Mouse (Mus musculus): ENCODE data around the gene Raver2. TPM values are rescaled to one million over a fixed set of nuclear protein-coding genes. Genes with fewer than 3 reads are reported as not detected.
A peak's percentile ranks its signal among the peaks of the same experiment; 100 is the strongest.

Gene Raver2
- polyA plus RNA-seq (2014; fragmentation: Nextera tagmentation; extraction: Ambion mirVana), result 12.4 and 13.5 TPM in 2 replicates

DNA sequence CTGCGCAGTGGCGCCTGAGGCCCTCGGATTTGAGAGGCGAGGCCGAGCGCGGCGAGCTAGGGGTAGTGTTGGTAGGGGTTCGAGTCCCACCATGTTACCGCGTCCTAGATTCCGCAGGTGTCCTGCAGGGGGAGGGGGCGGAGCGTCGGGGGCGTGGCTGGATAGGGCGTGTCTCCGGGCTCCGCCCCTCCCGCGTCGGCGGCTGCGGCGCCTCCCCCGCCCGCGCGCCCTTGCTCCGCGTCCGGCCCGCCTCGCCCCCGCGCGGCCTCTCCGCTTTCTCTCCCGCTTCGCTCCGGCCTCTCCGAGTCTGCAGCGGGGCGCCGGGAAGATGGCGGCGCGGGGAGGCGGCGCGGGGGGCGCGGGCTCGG lies at the start of gene Raver2:
Gene Raver2 (plus strand): TSS at position 198 of the 368 bp plus-strand sequence.
- H3K27ac ChIP-seq (ENCODE audit: low read depth, low read length), result no peak within 1 kb of the TSS
- peak within 1 kb of the TSS; percentile 80 for H3K4me3 ChIP-seq (ENCODE audit: low read depth, low read length)
- whole genome bisulfite sequencing, result under 1% methylated on average over 27 of the region's 54 CpGs
- no peaks in the 10 kb centered on the region; the same call in 1 of the 2 replicates for H3K27me3 ChIP-seq (ENCODE audit: control insufficient read depth, insufficient read depth, low read length)
- no peaks in the 10 kb centered on the region for H3K36me3 ChIP-seq (ENCODE audit: control insufficient read depth, insufficient read depth, low read length)
- peaks cover 5% of the 10 kb centered on the region for H3K4me1 ChIP-seq (ENCODE audit: control insufficient read depth, insufficient read depth, low read length)
- peak within 1 kb of the TSS; percentile 88 for H3K4me2 ChIP-seq
- peak within 1 kb of the TSS; percentile 83 for H3K9ac ChIP-seq (ENCODE audit: low read length)
- no peaks in the 10 kb centered on the region for H3K9me3 ChIP-seq (ENCODE audit: control insufficient read depth, low read length)
- DNase-seq (ENCODE audit: low spot score, missing footprints) (no peak), ATAC-seq (ENCODE audit: low FRiP score) (peak; percentile 88)

- DNase-seq (ENCODE audit: low spot score, missing footprints) (peak; percentile 39), ATAC-seq (ENCODE audit: low FRiP score) (no peak)
- no peak within 1 kb of the TSS for H3K27ac ChIP-seq (ENCODE audit: low read depth, low read length)
These were observed 48.2 kb upstream of the Raver2 start, which contains the start of gene Gm10577 for GRCm38 (mm10) chr4:101020596-101020995. Gene Gm10577, minus strand, starts transcription at chr4:101020696.

GRCm38 (mm10) chr4:101026566-101026965 lies 42.2 kb upstream of the Raver2 start:
- Histone ChIP-seq H3K9me3 (ENCODE audit: control insufficient read depth, low read length) (peaks cover 5% of the 10 kb centered on the region; the same call in 1 of the 2 replicates), H3K27me3 (ENCODE audit: control insufficient read depth, insufficient read depth, low read length) (no peaks in the 10 kb centered on the region), H3K27ac (ENCODE audit: low read depth, low read length) (no peak overlapping the region), H3K4me3 (ENCODE audit: low read depth, low read length) (no peak overlapping the region), H3K4me1 (ENCODE audit: control insufficient read depth, insufficient read depth, low read length) (peaks cover 2% of the 10 kb centered on the region; the same call in 1 of the 2 replicates), H3K36me3 (ENCODE audit: control insufficient read depth, insufficient read depth, low read length) (no peaks in the 10 kb centered on the region), H3K4me2 (no peak overlapping the region), H3K9ac (ENCODE audit: low read length) (no peak overlapping the region)
- DNase-seq (ENCODE audit: low spot score, missing footprints), result no peak
- WGBS, result 71% methylated on average over 5 of the region's 5 CpGs
- 0 out of 2 replicates have a peak, but pooled peaks have one; percentile 9 for ATAC-seq (ENCODE audit: low FRiP score)

More at GRCm38 (mm10) chr4:101020596-101020995, 48.2 kb upstream of the Raver2 start, which contains the start of gene Gm10577:
- Histone ChIP-seq H3K27me3 (ENCODE audit: control insufficient read depth, insufficient read depth, low read length) (no peaks in the 10 kb centered on the region), H3K9me3 (ENCODE audit: control insufficient read depth, low read length) (peaks cover 5% of the 10 kb centered on the region; the same call in 1 of the 2 replicates), H3K4me3 (ENCODE audit: low read depth, low read length) (no peak within 1 kb of the TSS), H3K9ac (ENCODE audit: low read length) (no peak within 1 kb of the TSS), H3K36me3 (ENCODE audit: control insufficient read depth, insufficient read depth, low read length) (no peaks in the 10 kb centered on the region), H3K4me1 (ENCODE audit: control insufficient read depth, insufficient read depth, low read length) (no peaks in the 10 kb centered on the region), H3K4me2 (no peak within 1 kb of the TSS)
- WGBS, result 85% methylated on average over 4 of the region's 4 CpGs

GRCm38 (mm10) chr4:101026995-101027394 lies 41.8 kb upstream of the Raver2 start:
- ATAC-seq (ENCODE audit: low FRiP score), result 0 out of 2 replicates have a peak, but pooled peaks have one; percentile 30
- 73% methylated on average over 2 of the region's 2 CpGs for WGBS
- no peak overlapping the region for H3K9ac ChIP-seq (ENCODE audit: low read length)
- H3K4me1 ChIP-seq (ENCODE audit: control insufficient read depth, insufficient read depth, low read length), result peaks cover 2% of the 10 kb centered on the region; the same call in 1 of the 2 replicates
- H3K4me3 ChIP-seq (ENCODE audit: low read depth, low read length), result no peak overlapping the region
- H3K27ac ChIP-seq (ENCODE audit: low read depth, low read length), result no peak overlapping the region
- H3K9me3 ChIP-seq (ENCODE audit: control insufficient read depth, low read length), result peaks cover 5% of the 10 kb centered on the region; the same call in 1 of the 2 replicates
- H3K27me3 ChIP-seq (ENCODE audit: control insufficient read depth, insufficient read depth, low read length), result no peaks in the 10 kb centered on the region
- no peak overlapping the region for H3K4me2 ChIP-seq
- no peaks in the 10 kb centered on the region for H3K36me3 ChIP-seq (ENCODE audit: control insufficient read depth, insufficient read depth, low read length)
- DNase-seq (ENCODE audit: low spot score, missing footprints), result no peak

DNA sequence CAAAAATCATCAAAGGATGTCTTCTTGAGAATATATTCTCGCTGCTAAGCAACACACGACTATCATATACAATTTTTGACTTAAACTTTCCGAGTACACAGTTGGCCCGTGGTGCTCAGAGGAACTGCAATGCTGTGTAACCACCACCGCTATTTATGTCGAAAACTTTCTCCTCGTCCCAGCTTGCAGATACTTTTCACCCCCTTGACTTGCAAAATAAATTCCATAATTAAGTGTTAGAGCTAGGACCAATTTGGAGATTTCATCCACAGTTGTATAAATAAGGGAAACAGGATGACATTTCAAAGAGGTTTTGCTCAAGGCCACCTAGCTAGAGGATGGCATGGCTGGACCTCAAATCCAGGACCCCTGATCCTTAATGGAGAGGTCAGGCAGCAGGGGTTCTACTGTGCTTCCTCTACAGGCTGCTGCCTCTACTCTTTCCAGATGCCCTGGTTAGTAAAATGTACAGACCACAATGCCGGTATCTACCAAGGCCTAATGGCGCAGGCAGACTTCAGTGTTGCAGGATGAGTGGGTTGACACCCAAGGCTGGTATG lies 40.9 kb upstream of the Raver2 start:
- DNase-seq (ENCODE audit: low spot score, missing footprints) (no peak), ATAC-seq (ENCODE audit: low FRiP score) (no peak)
- Histone ChIP-seq H3K9me3 (ENCODE audit: control insufficient read depth, low read length) (peaks cover 4% of the 10 kb centered on the region; the same call in 1 of the 2 replicates), H3K9ac (ENCODE audit: low read length) (no peak overlapping the region), H3K36me3 (ENCODE audit: control insufficient read depth, insufficient read depth, low read length) (no peaks in the 10 kb centered on the region), H3K27me3 (ENCODE audit: control insufficient read depth, insufficient read depth, low read length) (no peaks in the 10 kb centered on the region), H3K4me1 (ENCODE audit: control insufficient read depth, insufficient read depth, low read length) (peaks cover 2% of the 10 kb centered on the region; the same call in 1 of the 2 replicates), H3K4me2 (no peak overlapping the region), H3K27ac (ENCODE audit: low read depth, low read length) (no peak overlapping the region), H3K4me3 (ENCODE audit: low read depth, low read length) (no peak overlapping the region)
- 92% methylated on average over 9 of the region's 9 CpGs for WGBS

- Histone ChIP-seq H3K4me1 (ENCODE audit: control insufficient read depth, insufficient read depth, low read length) (no peaks in the 10 kb centered on the region), H3K4me3 (ENCODE audit: low read depth, low read length) (no peak overlapping the region), H3K27me3 (ENCODE audit: control insufficient read depth, insufficient read depth, low read length) (no peaks in the 10 kb centered on the region), H3K27ac (ENCODE audit: low read depth, low read length) (no peak overlapping the region), H3K9ac (ENCODE audit: low read length) (no peak overlapping the region), H3K4me2 (no peak overlapping the region), H3K36me3 (ENCODE audit: control insufficient read depth, insufficient read depth, low read length) (no peaks in the 10 kb centered on the region), H3K9me3 (ENCODE audit: control insufficient read depth, low read length) (no peaks in the 10 kb centered on the region)
- DNase-seq (ENCODE audit: low spot score, missing footprints) (no peak), ATAC-seq (ENCODE audit: low FRiP score) (no peak)
- WGBS, result 82% methylated on average over 3 of the region's 3 CpGs
These were observed 35.7 kb upstream of the Raver2 start for GRCm38 (mm10) chr4:101033047-101033446.

DNA sequence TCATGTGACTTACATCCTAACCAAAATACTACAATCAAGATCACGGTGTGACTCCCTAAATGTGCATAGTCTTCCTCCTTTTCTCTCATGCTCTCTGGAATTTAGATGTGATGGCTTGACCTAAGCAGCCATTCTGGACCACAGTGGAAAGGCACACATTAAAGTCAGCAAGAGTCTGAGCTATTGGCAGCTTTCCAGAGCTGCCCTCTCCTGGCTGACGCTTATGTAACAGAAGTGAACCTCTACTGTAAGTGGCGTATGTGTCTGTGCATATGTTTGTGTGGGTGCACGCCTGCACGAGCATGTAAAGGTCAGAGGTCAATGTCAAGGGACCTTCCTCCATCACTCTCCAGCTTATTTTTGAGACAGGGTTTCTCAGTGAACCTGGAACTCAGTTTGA lies 33.7 kb upstream of the Raver2 start:
- WGBS, result 90% methylated on average over 5 of the region's 5 CpGs
- Histone ChIP-seq H3K36me3 (ENCODE audit: control insufficient read depth, insufficient read depth, low read length) (no peaks in the 10 kb centered on the region), H3K9me3 (ENCODE audit: control insufficient read depth, low read length) (no peaks in the 10 kb centered on the region), H3K4me1 (ENCODE audit: control insufficient read depth, insufficient read depth, low read length) (no peaks in the 10 kb centered on the region), H3K9ac (ENCODE audit: low read length) (no peak overlapping the region), H3K4me3 (ENCODE audit: low read depth, low read length) (no peak overlapping the region), H3K27ac (ENCODE audit: low read depth, low read length) (no peak overlapping the region), H3K27me3 (ENCODE audit: control insufficient read depth, insufficient read depth, low read length) (no peaks in the 10 kb centered on the region), H3K4me2 (no peak overlapping the region)
- no peak for ATAC-seq (ENCODE audit: low FRiP score)
- DNase-seq (ENCODE audit: low spot score, missing footprints), result no peak

DNA sequence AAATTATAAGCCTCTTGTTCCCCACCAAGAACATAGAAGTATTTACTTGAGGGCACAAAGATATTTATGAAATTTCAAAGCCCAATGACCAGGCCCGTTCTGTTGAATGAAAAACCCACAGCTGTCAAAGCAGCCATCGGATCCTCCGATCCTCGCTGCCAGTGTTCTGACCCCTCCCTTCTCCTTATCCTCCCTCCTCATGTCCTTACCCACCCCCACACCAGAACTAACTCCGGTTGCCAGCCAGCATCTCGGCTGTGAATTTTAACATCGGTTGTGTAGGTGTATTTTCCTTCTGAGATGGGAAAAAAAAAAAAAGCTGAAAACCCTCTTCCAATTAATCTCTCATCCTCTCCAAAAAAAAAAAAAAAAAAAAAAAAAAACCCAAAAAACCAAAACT lies 31.6 kb upstream of the Raver2 start:
- no peaks in the 10 kb centered on the region for H3K27me3 ChIP-seq (ENCODE audit: control insufficient read depth, insufficient read depth, low read length)
- DNase-seq (ENCODE audit: low spot score, missing footprints) (no peak), ATAC-seq (ENCODE audit: low FRiP score) (no peak)
- H3K4me1 ChIP-seq (ENCODE audit: control insufficient read depth, insufficient read depth, low read length), result no peaks in the 10 kb centered on the region
- H3K4me2 ChIP-seq, result no peak overlapping the region
- no peak overlapping the region for H3K9ac ChIP-seq (ENCODE audit: low read length)
- no peaks in the 10 kb centered on the region for H3K36me3 ChIP-seq (ENCODE audit: control insufficient read depth, insufficient read depth, low read length)
- no peak overlapping the region for H3K27ac ChIP-seq (ENCODE audit: low read depth, low read length)
- no peak overlapping the region for H3K4me3 ChIP-seq (ENCODE audit: low read depth, low read length)
- 62% methylated on average over 7 of the region's 7 CpGs for WGBS
- H3K9me3 ChIP-seq (ENCODE audit: control insufficient read depth, low read length), result no peaks in the 10 kb centered on the region

DNA sequence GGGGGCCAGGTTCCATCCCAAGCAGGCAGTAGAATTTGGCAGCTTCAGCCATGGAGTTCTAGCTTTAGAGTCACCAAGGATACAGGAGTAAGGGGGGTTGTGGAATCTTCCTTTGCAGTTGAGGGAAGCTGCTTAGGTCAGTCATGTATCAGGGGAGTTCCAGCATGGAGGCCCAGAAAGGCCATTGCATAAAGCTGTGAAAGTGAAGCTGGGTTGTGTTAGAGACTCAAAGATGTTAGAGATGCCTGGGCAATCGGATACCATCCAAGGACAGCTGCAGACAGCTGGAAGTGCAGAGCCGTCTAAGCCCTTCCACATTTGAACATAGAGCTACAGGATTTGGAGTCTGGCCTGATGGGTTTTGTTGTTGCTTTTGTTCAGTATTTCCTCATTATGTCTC lies 25.1 kb upstream of the Raver2 start:
- Histone ChIP-seq H3K36me3 (ENCODE audit: control insufficient read depth, insufficient read depth, low read length) (no peaks in the 10 kb centered on the region), H3K4me3 (ENCODE audit: low read depth, low read length) (no peak overlapping the region), H3K4me2 (no peak overlapping the region), H3K9ac (ENCODE audit: low read length) (no peak overlapping the region), H3K4me1 (ENCODE audit: control insufficient read depth, insufficient read depth, low read length) (no peaks in the 10 kb centered on the region), H3K27ac (ENCODE audit: low read depth, low read length) (no peak overlapping the region), H3K27me3 (ENCODE audit: control insufficient read depth, insufficient read depth, low read length) (no peaks in the 10 kb centered on the region), H3K9me3 (ENCODE audit: control insufficient read depth, low read length) (no peaks in the 10 kb centered on the region)
- DNase-seq (ENCODE audit: low spot score, missing footprints) (no peak), ATAC-seq (ENCODE audit: low FRiP score) (no peak)
- WGBS, result 92% methylated on average over 2 of the region's 2 CpGs
